Mouse (Mus musculus) layer of hippocampus, adult 18-20 months (tissue): Measurements from ENCODE around the gene Lhpp. TPM values are rescaled to one million over a fixed set of nuclear protein-coding genes. Genes with fewer than 3 reads are reported as not detected.

Experiments used
- DNase-seq, 2 experiments: peaks; one replicate each; pipeline ENCODE4 v3.0.0; 2022; ENCODE audit warnings: low spot score in 2 of 2
- total RNA-seq, 2 experiments: library from RNA; stranded (reverse); gene quantifications; 2 replicates each; pipeline ENCODE4 v1.2.3; 2021

Gene Lhpp
- total RNA-seq, 2 experiments from 2014 or later = 20.3 to 26.5 TPM

GRCm38 (mm10) chr7:132732136-132732789 is 121.8 kb downstream of the Lhpp start:
- no peak for DNase-seq

- DNase-seq = no peak
Observed at GRCm38 (mm10) chr7:132733521-132733920, 123.1 kb downstream of the Lhpp start.

GRCm38 (mm10) chr7:132734222-132734621 is 123.8 kb downstream of the Lhpp start:
- DNase-seq = no peak

GRCm38 (mm10) chr7:132735145-132735544 is 124.7 kb downstream of the Lhpp start:
- no peak for DNase-seq

- no peak for DNase-seq
Observed at GRCm38 (mm10) chr7:132736099-132736862, 125.8 kb downstream of the Lhpp start.

- no peak for DNase-seq
Observed at GRCm38 (mm10) chr7:132738844-132739243, 128.4 kb downstream of the Lhpp start.

- DNase-seq = no peak
Observed at GRCm38 (mm10) chr7:132739829-132740228, 129.4 kb downstream of the Lhpp start.

- peak in 1 of 2 experiments; percentile 61 for DNase-seq
Observed at GRCm38 (mm10) chr7:132742912-132743311, 132.5 kb downstream of the Lhpp start.

- DNase-seq = no peak
Observed at GRCm38 (mm10) chr7:132747096-132747495, 136.7 kb downstream of the Lhpp start.

GRCm38 (mm10) chr7:132748076-132748769 is 137.8 kb downstream of the Lhpp start:
- DNase-seq = no peak

GRCm38 (mm10) chr7:132749504-132749903 is 139.1 kb downstream of the Lhpp start:
- DNase-seq = no peak

GRCm38 (mm10) chr7:132751716-132752115 is 141.3 kb downstream of the Lhpp start:
- DNase-seq = no peak

- DNase-seq = no peak
Observed at GRCm38 (mm10) chr7:132753518-132754388, 143.3 kb downstream of the Lhpp start.

GRCm38 (mm10) chr7:132754389-132754750 is 143.9 kb downstream of the Lhpp start:
- no peak for DNase-seq

Other genes with a start within 250 kb of the Lhpp start
- gene Oat, start 34.2 kb upstream of the Lhpp start, total RNA-seq = 100 to 1,000 TPM in 1 of 2 experiments, 10 to 100 TPM in 1; 98.8 to 103 TPM
- gene Nkx1-2, start 11.0 kb upstream of the Lhpp start, total RNA-seq = not detected
- 10 to 100 TPM; 50.6 to 51.7 TPM for gene Fam53b, start 203.2 kb downstream of the Lhpp start, total RNA-seq
- gene Eef1akmt2, start 242.0 kb downstream of the Lhpp start, total RNA-seq = 10 to 100 TPM; 33.4 to 33.9 TPM
- 10 to 100 TPM; 26.6 to 27.8 TPM for gene Abraxas2, start 248.6 kb downstream of the Lhpp start, total RNA-seq